Mouse (Mus musculus): ENCODE data around the gene Sgms1. TPM values are rescaled to one million over a fixed set of nuclear protein-coding genes. Genes with fewer than 3 reads are reported as not detected.

Sgms1 gene
- polyA plus RNA-seq, 2 experiments, result 20.8 to 36.8 TPM

DNA sequence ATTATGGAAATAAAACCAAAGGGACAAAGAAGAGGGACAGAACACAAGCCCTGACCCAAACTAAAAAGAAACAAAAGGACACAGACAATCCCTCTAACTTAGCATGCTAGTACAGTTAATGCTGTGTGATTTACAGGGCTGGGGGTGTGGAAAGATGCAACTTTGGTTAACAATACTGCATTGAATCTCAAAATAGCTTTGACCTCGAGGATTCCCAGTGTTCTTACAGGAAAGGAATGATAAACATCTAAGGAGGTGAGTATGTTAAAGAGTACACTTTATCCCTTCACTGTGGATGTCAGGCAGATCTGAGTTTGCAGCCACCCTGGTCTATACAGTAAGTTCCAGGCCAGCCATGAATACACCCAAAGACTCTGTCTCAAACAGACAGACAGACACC is 194.7 kb downstream of the Sgms1 start:
- Histone ChIP-seq H3K27me3 (ENCODE audit: control insufficient read depth, insufficient read depth, low read length) (no peaks in the 10 kb centered on the region), H3K4me3 (replicated peaks; ENCODE audit: low read length) (no peak overlapping the region), H3K36me3 (ENCODE audit: control insufficient read depth, insufficient read depth, low read length) (no peaks in the 10 kb centered on the region), H3K9ac (ENCODE audit: low read depth, low read length, severe bottlenecking) (no peak overlapping the region), H3K9me3 (ENCODE audit: control insufficient read depth, low read length) (no peaks in the 10 kb centered on the region), H3K27ac (replicated peaks; ENCODE audit: low read depth, low read length) (no peak overlapping the region), H3K4me2 (replicated peaks; ENCODE audit: low read depth, low read length, severe bottlenecking) (no peak overlapping the region), H3K4me1 (ENCODE audit: control insufficient read depth, insufficient read depth, low read length) (no peaks in the 10 kb centered on the region)
- ATAC-seq (ENCODE audit: low FRiP score, low read depth), result no peak
- no peak for DNase-seq (ENCODE audit: low spot score)
- no peak for TF ChIP-seq POLR2A (IDR thresholded peaks at IDR 0.05; ENCODE audit: borderline replicate concordance, extremely low read depth, insufficient read depth, insufficient read length)
- WGBS, result 34% methylated on average over 1 of the region's 1 CpGs

- TF ChIP-seq POLR2A (IDR thresholded peaks at IDR 0.05; ENCODE audit: borderline replicate concordance, extremely low read depth, insufficient read depth, insufficient read length), result no peak
- no peaks in the 10 kb centered on the region for H3K36me3 ChIP-seq (ENCODE audit: control insufficient read depth, insufficient read depth, low read length)
- H3K27ac ChIP-seq (replicated peaks; ENCODE audit: low read depth, low read length), result no peak overlapping the region
- DNase-seq (ENCODE audit: low spot score), result no peak
- 93% methylated on average over 3 of the region's 3 CpGs for WGBS
- H3K9me3 ChIP-seq (ENCODE audit: control insufficient read depth, low read length), result no peaks in the 10 kb centered on the region
- H3K4me3 ChIP-seq (replicated peaks; ENCODE audit: low read length), result no peak overlapping the region
- H3K4me2 ChIP-seq (replicated peaks; ENCODE audit: low read depth, low read length, severe bottlenecking), result no peak overlapping the region
- no peaks in the 10 kb centered on the region for H3K27me3 ChIP-seq (ENCODE audit: control insufficient read depth, insufficient read depth, low read length)
- H3K9ac ChIP-seq (ENCODE audit: low read depth, low read length, severe bottlenecking), result no peak overlapping the region
- ATAC-seq (ENCODE audit: low FRiP score, low read depth), result no peak
- 0 out of 2 replicates have a peak, but pooled peaks cover 3% of the 10 kb centered on the region for H3K4me1 ChIP-seq (ENCODE audit: control insufficient read depth, insufficient read depth, low read length)
Measured at GRCm38 (mm10) chr19:32194074-32194473, 195.4 kb downstream of the Sgms1 start.

DNA sequence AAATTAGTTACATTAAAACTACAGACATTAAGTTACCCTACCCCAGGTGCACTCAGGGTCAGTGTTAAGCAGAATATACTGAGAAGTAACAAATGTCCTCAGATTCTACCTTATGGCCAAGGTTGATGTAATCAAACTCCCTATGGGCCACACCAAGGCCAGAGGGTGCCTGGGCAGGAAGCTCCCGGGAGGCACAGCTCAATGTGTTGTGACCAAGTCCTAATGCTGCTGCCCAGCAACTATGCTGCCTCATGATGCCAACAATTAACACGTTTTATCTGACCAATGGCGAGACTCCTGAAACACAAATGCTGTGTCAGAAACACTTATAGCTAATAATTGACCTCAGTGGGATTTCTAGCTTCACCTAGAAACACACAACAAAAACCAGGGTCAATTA is 197.9 kb downstream of the Sgms1 start:
- Histone ChIP-seq H3K4me3 (replicated peaks; ENCODE audit: low read length) (no peak overlapping the region), H3K9ac (ENCODE audit: low read depth, low read length, severe bottlenecking) (no peak overlapping the region), H3K36me3 (ENCODE audit: control insufficient read depth, insufficient read depth, low read length) (no peaks in the 10 kb centered on the region), H3K27ac (replicated peaks; ENCODE audit: low read depth, low read length) (no peak overlapping the region), H3K4me2 (replicated peaks; ENCODE audit: low read depth, low read length, severe bottlenecking) (no peak overlapping the region), H3K9me3 (ENCODE audit: control insufficient read depth, low read length) (no peaks in the 10 kb centered on the region), H3K4me1 (ENCODE audit: control insufficient read depth, insufficient read depth, low read length) (peaks cover 13% of the 10 kb centered on the region; the same call in 1 of the 2 replicates), H3K27me3 (ENCODE audit: control insufficient read depth, insufficient read depth, low read length) (no peaks in the 10 kb centered on the region)
- TF ChIP-seq POLR2A (IDR thresholded peaks at IDR 0.05; ENCODE audit: borderline replicate concordance, extremely low read depth, insufficient read depth, insufficient read length), result no peak
- ATAC-seq (ENCODE audit: low FRiP score, low read depth) (no peak), DNase-seq (ENCODE audit: low spot score) (no peak)
- 88% methylated on average over 3 of the region's 3 CpGs for WGBS

DNA sequence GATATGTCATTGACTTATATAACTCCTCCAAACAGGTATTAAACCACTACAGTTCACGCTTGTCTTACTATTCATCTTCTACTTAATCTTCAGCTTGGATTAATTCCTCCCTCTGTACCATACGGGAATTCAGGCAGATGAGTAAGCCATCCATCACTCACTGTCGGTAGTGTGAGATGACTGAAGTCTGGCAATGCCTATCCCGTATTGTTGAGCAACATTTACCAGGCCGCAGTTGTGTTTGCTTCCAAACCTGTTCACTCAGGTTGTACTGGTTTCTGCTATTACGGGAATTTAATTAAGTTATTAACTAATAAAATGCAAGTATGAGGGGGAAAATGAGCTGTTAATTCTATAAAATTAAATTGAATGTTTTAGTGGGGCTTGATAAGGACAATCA is 199.6 kb downstream of the Sgms1 start:
- no peak for ATAC-seq (ENCODE audit: low FRiP score, low read depth)
- WGBS, result 75% methylated on average over 6 of the region's 6 CpGs

DNA sequence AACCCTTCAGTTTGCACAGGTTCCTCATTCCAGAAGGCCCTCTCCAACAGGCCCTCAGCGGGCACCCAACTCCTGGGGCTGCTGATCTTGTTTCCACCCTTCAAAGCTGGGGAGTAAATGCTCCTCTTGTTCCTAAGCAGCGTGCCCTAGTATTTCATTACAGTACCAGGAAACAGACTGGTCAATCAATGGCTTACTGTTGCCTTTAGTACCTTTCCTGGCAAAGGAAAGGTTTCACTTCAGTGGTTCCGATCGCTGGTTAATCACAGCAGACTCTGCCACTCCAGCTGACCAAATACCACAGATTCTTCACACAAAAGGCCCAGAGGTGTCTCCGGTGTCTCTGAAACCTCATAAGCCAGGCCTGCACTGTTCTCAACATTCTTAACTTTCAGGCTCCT is 200.5 kb downstream of the Sgms1 start:
- 67% methylated on average over 5 of the region's 5 CpGs for WGBS

More for the DNA sequence above, 199.6 kb downstream of the Sgms1 start:
- Histone ChIP-seq H3K4me3 (replicated peaks; ENCODE audit: low read length) (no peak overlapping the region), H3K4me1 (ENCODE audit: control insufficient read depth, insufficient read depth, low read length) (peaks cover 13% of the 10 kb centered on the region; the same call in 1 of the 2 replicates), H3K9ac (ENCODE audit: low read depth, low read length, severe bottlenecking) (no peak overlapping the region), H3K27ac (replicated peaks; ENCODE audit: low read depth, low read length) (no peak overlapping the region), H3K36me3 (ENCODE audit: control insufficient read depth, insufficient read depth, low read length) (no peaks in the 10 kb centered on the region), H3K4me2 (replicated peaks; ENCODE audit: low read depth, low read length, severe bottlenecking) (no peak overlapping the region), H3K27me3 (ENCODE audit: control insufficient read depth, insufficient read depth, low read length) (no peaks in the 10 kb centered on the region), H3K9me3 (ENCODE audit: control insufficient read depth, low read length) (no peaks in the 10 kb centered on the region)
- no peak for DNase-seq (ENCODE audit: low spot score)
- no peak for TF ChIP-seq POLR2A (IDR thresholded peaks at IDR 0.05; ENCODE audit: borderline replicate concordance, extremely low read depth, insufficient read depth, insufficient read length)

More for the DNA sequence above, 200.5 kb downstream of the Sgms1 start:
- Histone ChIP-seq H3K4me2 (replicated peaks; ENCODE audit: low read depth, low read length, severe bottlenecking) (no peak overlapping the region), H3K36me3 (ENCODE audit: control insufficient read depth, insufficient read depth, low read length) (no peaks in the 10 kb centered on the region), H3K9ac (ENCODE audit: low read depth, low read length, severe bottlenecking) (no peak overlapping the region), H3K4me3 (replicated peaks; ENCODE audit: low read length) (no peak overlapping the region), H3K9me3 (ENCODE audit: control insufficient read depth, low read length) (no peaks in the 10 kb centered on the region), H3K27ac (replicated peaks; ENCODE audit: low read depth, low read length) (peak overlapping the region; percentile 2; the same call in 1 of the 2 replicates), H3K27me3 (ENCODE audit: control insufficient read depth, insufficient read depth, low read length) (no peaks in the 10 kb centered on the region), H3K4me1 (ENCODE audit: control insufficient read depth, insufficient read depth, low read length) (peaks cover 13% of the 10 kb centered on the region; the same call in 1 of the 2 replicates)
- no peak for TF ChIP-seq POLR2A (IDR thresholded peaks at IDR 0.05; ENCODE audit: borderline replicate concordance, extremely low read depth, insufficient read depth, insufficient read length)
- ATAC-seq (ENCODE audit: low FRiP score, low read depth), result no peak
- DNase-seq (ENCODE audit: low spot score), result no peak
